Mouse (Mus musculus) lung, adult 10 weeks (tissue): ENCODE measurements around the gene Cux1. TPM values are rescaled to one million over a fixed set of nuclear protein-coding genes. Genes with fewer than 3 reads are reported as not detected.

Experiments used
- polyA plus RNA-seq: library from polyadenylated mRNA; stranded (reverse); fragments of 350-450 nt; fragmentation: Illumina TruSeq; extraction: RNeasy Lipid Tissue Mini Kit (QIAGEN cat#74804); gene quantifications from one replicate; pipeline ENCODE4 v1.2.3, GENCODE M21; 2014; ENCODE audit warnings: low read depth, low replicate concordance; ENCODE audit not compliant: insufficient read depth

Cux1 gene
- polyA plus RNA-seq, result 22.9 TPM

GRCm38 (mm10) chr5:136567176-136568025, at the start of gene Cux1:
Gene Cux1, minus strand, starts transcription at chr5:136567490.

DNA sequence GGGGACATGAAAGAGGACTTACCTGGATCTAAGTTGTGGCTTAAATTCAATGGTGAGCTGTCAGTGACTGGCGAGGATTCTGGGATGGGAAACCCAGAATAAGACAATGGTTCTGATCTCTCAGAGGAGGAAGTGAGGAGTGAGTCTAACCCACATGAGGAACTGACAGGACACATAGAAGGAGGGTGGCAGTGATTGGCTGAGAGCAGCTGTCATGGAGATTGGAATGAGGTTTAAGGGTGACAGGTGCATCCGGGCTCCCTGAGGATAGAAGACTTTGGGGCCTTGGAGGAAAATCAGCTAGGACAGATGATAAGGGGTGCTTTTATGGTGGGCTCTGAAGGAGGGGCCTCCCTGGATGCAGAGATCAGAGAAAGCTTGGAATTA, 320.8 kb downstream of the Cux1 start, which contains the start of gene Sh2b2:
TSS of gene Sh2b2 (minus strand) at position 105 of the 387 bp plus-strand sequence.

DNA sequence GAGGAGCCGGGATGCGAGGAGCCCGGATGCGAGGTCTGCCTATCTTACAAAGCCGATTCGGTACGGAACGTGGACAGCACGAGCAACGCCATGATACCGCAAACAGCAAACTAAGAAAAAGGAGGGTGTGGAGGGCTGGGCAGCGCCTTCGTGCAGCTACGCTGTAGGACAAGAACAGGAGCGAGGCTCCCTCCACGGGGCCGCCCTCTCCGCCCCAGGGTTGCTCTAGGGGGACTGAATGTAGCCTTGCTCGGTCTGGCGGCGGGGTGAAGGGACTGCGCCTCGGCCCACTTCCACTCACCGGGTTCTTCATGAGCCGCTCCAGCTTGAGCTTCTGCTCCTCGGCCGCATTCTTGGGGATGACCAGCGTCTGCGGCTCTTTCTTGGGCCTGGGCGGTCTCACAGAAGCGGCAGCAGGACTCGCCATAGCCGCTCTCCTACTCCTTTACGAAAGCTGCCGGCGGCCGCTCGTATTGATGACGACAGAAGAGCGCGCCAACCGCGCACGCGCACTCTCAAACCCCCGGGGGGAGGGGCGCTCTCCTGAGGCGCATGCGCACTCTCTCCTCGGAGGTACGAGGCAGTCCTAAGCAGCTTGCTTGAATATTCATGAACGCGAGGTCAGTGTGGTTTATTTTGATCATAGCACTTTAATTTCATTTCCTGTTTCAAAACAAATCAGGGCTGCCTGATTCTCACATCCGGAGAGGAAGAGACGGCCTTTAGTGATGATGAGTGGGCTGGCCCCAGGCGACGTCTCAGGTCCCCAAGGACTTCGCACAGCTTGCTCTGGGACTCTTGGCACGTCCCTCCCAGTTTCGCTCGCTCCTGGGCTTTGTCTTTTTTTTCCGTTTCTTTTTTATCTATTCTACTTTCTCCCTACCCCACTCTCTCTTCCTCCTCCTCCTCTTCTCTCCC, 368.6 kb downstream of the Cux1 start, which contains the start of gene Prkrip1:
TSS of gene Prkrip1 (minus strand) at position 490 of the 918 bp plus-strand sequence.

Other genes starting within 250 kb of the Cux1 start
- not detected for gene Myl10, start 125.7 kb upstream of the Cux1 start, polyA plus RNA-seq